Mouse (Mus musculus) forebrain, postnatal 0 days (tissue): ENCODE measurements around the gene Slc24a1. TPM values are rescaled to one million over a fixed set of nuclear protein-coding genes. Genes with fewer than 3 reads are reported as not detected.

Experiments
- ATAC-seq: fragments of 200-750 bp; cut with Nextera tagmentation; 2 replicates; pipeline ENCODE4 v1.8.0; 2017; ENCODE audit warnings: mild to moderate bottlenecking, moderate library complexity
- DNase-seq: peaks from one replicate; pipeline ENCODE4 v3.0.0-alpha.2; 2015
- H3K27ac ChIP-seq: fragments of 300-500 bp; sonication (generic); 2 replicates; pipeline ENCODE4 v1.5.1; 2014; ENCODE audit warnings: low read depth, mild to moderate bottlenecking, antibody characterized with exemption, low read length, moderate library complexity, mixed read lengths
- H3K27me3 ChIP-seq: fragments of 300-500 bp; sonication (generic); 2 replicates; pipeline ENCODE4 v1.6.1; 2014; ENCODE audit warnings: mild to moderate bottlenecking, low read length, mixed read lengths; ENCODE audit not compliant: insufficient read depth
- H3K36me3 ChIP-seq: fragments of 300-500 bp; sonication (generic); 2 replicates; pipeline ENCODE4 v1.6.1; 2014; ENCODE audit warnings: mild to moderate bottlenecking, moderate library complexity; ENCODE audit not compliant: insufficient read depth
- H3K4me1 ChIP-seq: fragments of 300-500 bp; sonication (generic); 2 replicates; pipeline ENCODE4 v1.6.1; 2014; ENCODE audit warnings: antibody characterized with exemption; ENCODE audit not compliant: insufficient read depth
- H3K4me2 ChIP-seq: fragments of 300-500 bp; sonication (generic); 2 replicates; pipeline ENCODE4 v1.6.1; 2014; ENCODE audit warnings: low read depth, mild to moderate bottlenecking, moderate library complexity
- H3K4me3 ChIP-seq: fragments of 300-500 bp; sonication (generic); 2 replicates; pipeline ENCODE4 v1.5.1; 2014; ENCODE audit warnings: low read depth, low read length, mixed read lengths
- H3K9ac ChIP-seq: fragments of 300-500 bp; sonication (generic); 2 replicates; pipeline ENCODE4 v1.6.1; 2014; ENCODE audit warnings: mild to moderate bottlenecking
- H3K9me3 ChIP-seq: fragments of 300-500 bp; sonication (generic); 2 replicates; pipeline ENCODE4 v1.6.1; 2016; ENCODE audit warnings: low read length
- CTCF ChIP-seq: sonication (generic); IDR thresholded peaks from 2 replicates; pipeline ENCODE4 v1.5.1; 2016; ENCODE audit warnings: antibody characterized with exemption, control low read depth, low read depth
- WGBS: fragments of 180-500 bp; shearing (Covaris S2); extraction: QIAGEN DNeasy Blood & Tissue Kit; methylation state at CpG from one replicate; pipeline ENCODE4 v1.1.7; 2014; 5-methylcytosine and 5-hydroxymethylcytosine counted together
- polyA plus RNA-seq: library from polyadenylated mRNA; unstranded; fragments of >200 nt; fragmentation: Nextera tagmentation; extraction: Ambion mirVana; gene quantifications from 2 replicates; pipeline ENCODE4 v1.2.1, GENCODE M21; 2015
- total RNA-seq: library from RNA; depleted of rRNA; stranded (reverse); fragments of >200 nt; gene quantifications from 2 replicates; pipeline ENCODE4 v1.2.3, GENCODE M21; 2014

The Slc24a1 gene
- total and polyA plus RNA-seq, 2 experiments from 2014 or later: 0.24 to 0.34 TPM

DNA sequence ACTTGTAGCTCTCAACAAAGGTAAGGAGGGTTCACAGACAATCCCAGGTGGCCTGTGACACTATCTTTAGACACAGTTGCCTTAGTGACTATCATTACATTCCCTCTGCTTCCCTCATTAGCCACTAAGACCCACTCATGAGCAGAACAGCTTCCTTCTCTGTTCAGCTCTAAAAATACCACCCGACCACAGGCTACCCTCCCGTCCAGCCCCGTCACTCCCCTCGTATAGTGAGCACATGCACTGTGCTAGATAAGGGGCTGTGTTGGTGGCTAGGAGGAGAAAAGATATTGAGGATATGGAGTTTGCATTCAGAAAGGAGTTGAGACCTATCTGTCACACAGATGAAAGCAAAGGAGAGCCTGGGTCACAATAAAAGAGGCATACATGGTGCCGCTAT, 12.9 kb downstream of the Slc24a1 start:
- H3K9ac ChIP-seq: no peak overlapping the region
- no peak overlapping the region for H3K4me2 ChIP-seq
- H3K36me3 ChIP-seq: no peaks in the 10 kb centered on the region
- H3K4me3 ChIP-seq: no peak overlapping the region
- no peaks in the 10 kb centered on the region for H3K9me3 ChIP-seq
- WGBS: 79% methylated on average over 5 of the region's 5 CpGs
- no peak for TF ChIP-seq CTCF
- H3K4me1 ChIP-seq: no peaks in the 10 kb centered on the region
- no peak for DNase-seq
- H3K27me3 ChIP-seq: no peaks in the 10 kb centered on the region
- H3K27ac ChIP-seq: no peak overlapping the region
- no peak for ATAC-seq

DNA sequence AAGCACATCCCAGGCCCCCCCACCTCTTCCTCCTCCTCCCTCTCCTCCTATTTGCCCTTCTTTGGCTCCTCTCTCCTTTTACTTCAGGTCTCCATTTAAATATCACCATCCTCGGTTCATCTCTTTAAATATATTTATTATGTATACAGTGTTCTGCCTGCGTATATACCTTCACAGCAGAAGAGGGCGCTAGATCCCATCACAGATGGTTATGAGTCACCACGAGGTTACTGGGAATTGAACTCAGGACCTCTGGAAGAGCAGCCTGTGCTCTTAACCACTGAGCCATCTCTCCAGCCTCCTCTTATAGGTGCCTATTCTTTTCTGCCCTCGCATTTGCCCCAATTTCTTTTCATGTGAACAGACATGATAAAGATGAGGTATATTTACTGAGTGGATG, 13.9 kb downstream of the Slc24a1 start:
- DNase-seq (no peak), ATAC-seq (no peak)
- 57% methylated on average over 5 of the region's 5 CpGs for WGBS
- no peak overlapping the region for H3K27ac ChIP-seq
- TF ChIP-seq CTCF: no peak
- H3K36me3 ChIP-seq: no peaks in the 10 kb centered on the region
- no peaks in the 10 kb centered on the region for H3K27me3 ChIP-seq
- H3K4me2 ChIP-seq: no peak overlapping the region
- no peaks in the 10 kb centered on the region for H3K9me3 ChIP-seq
- no peak overlapping the region for H3K9ac ChIP-seq
- no peaks in the 10 kb centered on the region for H3K4me1 ChIP-seq
- no peak overlapping the region for H3K4me3 ChIP-seq

GRCm38 (mm10) chr9:64936508-64936907, 14.9 kb downstream of the Slc24a1 start:
- DNase-seq (peak; percentile 65), ATAC-seq (no peak)
- no peaks in the 10 kb centered on the region for H3K27me3 ChIP-seq
- H3K4me1 ChIP-seq: no peaks in the 10 kb centered on the region
- no peak overlapping the region for H3K27ac ChIP-seq
- peak; percentile 68 for TF ChIP-seq CTCF
- H3K4me3 ChIP-seq: no peak overlapping the region
- H3K36me3 ChIP-seq: no peaks in the 10 kb centered on the region
- 4% methylated on average over 6 of the region's 6 CpGs for WGBS
- H3K9me3 ChIP-seq: no peaks in the 10 kb centered on the region
- no peak overlapping the region for H3K9ac ChIP-seq
- H3K4me2 ChIP-seq: no peak overlapping the region

DNA sequence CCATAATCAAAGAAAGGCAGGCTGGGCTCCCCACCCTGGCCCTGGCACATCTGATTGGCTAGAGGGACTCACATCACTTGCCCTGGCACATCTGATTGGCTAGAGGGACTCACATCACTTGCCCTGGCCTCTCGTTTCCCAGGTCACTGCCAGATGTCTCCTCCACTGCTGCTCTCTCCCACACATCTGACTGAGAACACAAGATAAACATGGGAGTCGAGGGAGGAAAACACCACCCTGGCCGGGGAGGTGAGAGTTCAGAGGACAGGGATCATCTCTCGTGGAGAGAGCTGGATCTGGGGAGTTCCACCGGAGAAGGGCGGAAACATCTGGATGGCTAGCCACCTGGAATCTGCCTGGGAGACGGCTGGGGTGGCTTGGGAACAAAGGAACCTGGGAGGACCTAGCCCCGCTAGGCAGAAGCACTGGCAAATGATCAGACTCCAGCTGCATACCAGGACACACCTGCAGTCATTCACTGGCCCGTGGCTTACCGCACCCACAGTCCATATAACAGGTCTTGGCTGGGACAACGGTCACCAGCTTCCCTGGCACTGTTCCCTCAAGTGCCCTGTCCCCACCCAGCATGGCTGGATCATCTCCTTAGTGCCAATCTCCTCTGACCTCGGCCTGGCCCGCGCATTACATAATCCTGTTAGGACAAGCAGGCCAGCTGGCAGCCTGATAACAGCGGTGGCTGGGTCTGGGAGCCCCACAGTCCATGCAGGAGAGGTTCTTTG, 17.2 kb downstream of the Slc24a1 start:
- peak; percentile 38; the same call in 1 of the 2 replicates for ATAC-seq
- no peak for TF ChIP-seq CTCF
- Histone ChIP-seq H3K27me3 (no peaks in the 10 kb centered on the region), H3K4me1 (no peaks in the 10 kb centered on the region), H3K4me2 (no peak overlapping the region), H3K27ac (no peak overlapping the region), H3K4me3 (no peak overlapping the region), H3K36me3 (no peaks in the 10 kb centered on the region), H3K9ac (no peak overlapping the region), H3K9me3 (no peaks in the 10 kb centered on the region)
- DNase-seq: no peak
- 66% methylated on average over 15 of the region's 15 CpGs for WGBS

DNA sequence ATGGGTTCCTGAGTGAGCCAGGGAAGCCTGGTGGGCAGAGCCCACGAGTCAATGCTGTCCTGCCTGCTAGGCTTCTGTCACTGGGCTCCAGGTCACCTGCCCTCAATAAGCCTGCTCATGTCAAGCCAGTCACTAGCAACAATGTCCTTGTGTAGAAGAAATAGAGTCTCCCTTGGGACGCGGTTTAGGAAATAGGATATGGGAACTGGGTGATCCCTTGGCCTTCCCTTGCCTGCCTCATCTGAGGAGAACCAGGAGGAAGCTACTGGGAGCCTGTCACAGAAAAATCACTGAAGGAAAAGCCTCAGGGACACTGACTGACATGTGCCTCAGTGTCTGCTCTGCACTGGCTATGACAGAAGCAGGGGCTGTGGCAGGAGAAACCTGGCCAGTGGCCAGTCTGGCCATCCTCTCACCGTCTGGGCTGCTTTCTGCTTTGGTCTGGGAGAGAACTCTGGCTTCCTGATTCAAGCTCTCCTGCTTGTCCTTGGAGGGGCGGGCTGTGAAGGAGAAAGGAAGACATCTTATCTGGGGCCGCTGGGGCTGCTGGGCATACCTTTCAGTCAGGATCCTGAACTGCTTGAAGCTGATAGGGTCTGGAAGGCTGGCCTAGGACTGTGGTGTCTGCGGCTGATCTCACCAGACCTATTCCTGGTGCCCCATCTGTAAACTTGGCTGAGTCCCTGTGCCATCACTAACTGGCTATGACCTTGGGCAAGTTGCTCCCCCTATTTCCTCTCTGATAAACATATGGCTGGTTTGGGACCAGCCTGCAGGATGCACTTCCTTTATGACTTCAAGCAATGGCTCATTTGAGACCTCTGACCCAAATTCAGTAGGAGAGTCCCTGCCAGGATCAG, 19.4 kb downstream of the Slc24a1 start:
- no peaks in the 10 kb centered on the region for H3K4me1 ChIP-seq
- no peak overlapping the region for H3K4me3 ChIP-seq
- DNase-seq (no peak), ATAC-seq (no peak)
- no peaks in the 10 kb centered on the region for H3K9me3 ChIP-seq
- TF ChIP-seq CTCF: no peak
- no peaks in the 10 kb centered on the region for H3K36me3 ChIP-seq
- 72% methylated on average over 7 of the region's 7 CpGs for WGBS
- no peak overlapping the region for H3K4me2 ChIP-seq
- no peaks in the 10 kb centered on the region for H3K27me3 ChIP-seq
- no peak overlapping the region for H3K9ac ChIP-seq
- no peak overlapping the region for H3K27ac ChIP-seq

DNA sequence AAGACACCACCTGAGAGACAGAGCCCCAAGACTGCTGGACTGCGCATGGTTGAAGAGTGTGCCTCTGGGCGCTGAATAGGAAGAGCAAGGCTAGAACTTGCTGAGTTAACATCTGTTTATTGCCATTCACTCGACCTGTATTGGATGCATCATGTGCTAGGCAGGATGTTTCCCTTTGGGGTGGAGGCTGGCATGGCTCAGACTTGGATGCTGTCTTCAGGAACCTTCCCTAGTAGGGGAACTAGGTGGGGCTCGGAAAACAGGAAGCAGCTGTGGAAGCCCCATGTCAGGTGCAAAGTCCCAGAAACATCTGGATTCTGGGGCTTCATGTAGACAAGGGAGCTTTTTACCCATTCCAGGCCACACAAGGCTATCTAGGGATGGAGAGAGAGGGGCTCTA, 21.2 kb downstream of the Slc24a1 start:
- ATAC-seq (no peak), DNase-seq (no peak)
- Histone ChIP-seq H3K36me3 (no peaks in the 10 kb centered on the region), H3K4me3 (no peak overlapping the region), H3K9me3 (no peaks in the 10 kb centered on the region), H3K27ac (no peak overlapping the region), H3K4me1 (peaks cover 11% of the 10 kb centered on the region; the same call in 1 of the 2 replicates), H3K4me2 (no peak overlapping the region), H3K9ac (no peak overlapping the region), H3K27me3 (no peaks in the 10 kb centered on the region)
- TF ChIP-seq CTCF: no peak
- WGBS: 83% methylated on average over 4 of the region's 4 CpGs
